ENCODE assay signal across 8 mouse cellular contexts in the genomic region with DNA sequence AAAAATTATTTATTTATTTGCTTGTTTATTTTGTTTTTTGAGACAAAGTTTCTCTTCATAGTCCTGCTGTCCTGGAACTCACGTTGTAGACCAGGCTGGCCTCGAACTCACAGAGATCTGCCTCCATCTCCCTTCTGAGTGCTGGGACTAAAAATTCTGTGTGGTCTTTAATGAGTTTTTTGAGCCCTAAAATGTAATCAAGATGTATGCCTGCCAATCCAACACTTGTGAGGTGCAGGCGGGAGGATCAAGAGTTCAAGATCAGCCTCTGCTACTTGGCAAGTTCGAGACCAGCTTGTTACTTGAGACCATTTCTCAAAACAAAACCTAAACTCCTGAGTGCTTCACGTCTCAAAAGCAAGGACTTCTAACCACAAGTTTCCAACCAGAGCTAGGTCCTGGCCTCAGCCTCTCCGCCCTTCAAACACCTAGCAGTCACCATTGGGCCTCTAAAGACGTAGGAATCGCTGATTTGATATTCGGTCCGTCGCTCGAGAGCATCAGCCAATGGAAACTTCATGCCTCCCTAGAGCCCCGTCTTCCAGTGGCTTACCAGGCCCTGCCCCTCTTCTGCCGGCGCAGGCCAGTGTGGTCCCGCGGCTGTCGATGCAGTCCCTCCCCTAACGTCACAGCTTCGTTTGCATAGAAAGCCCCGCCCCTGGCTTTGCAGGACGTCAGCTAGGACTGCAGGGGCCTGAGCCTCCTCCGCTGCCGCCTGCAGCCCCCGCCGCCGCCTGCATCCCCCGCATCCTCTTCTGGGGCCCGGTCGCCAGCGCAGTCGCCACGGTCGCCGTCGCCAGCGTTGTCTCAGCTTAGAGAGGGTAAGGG. TPM values are rescaled to one million over a fixed set of nuclear protein-coding genes. Genes with fewer than 3 reads are reported as not detected.
DNase-seq lines count a peak whose midpoint lies in the region; ATAC-seq and TF ChIP-seq lines count a peak whose summit lies in the region.

A gene (plus strand): TSS at position 637 of the 828 bp plus-strand sequence.

- H3K4me1 ChIP-seq in hindbrain, postnatal 0 days (ENCODE audit: insufficient read depth, low read length), result peaks cover 15% of the 10 kb centered on the region

- ATAC-seq in hindbrain, postnatal 0 days, result peak; percentile 96
- ATAC-seq in megakaryocyte, adult 5-6 weeks (ENCODE audit: poor library complexity, severe bottlenecking), result peak; percentile 94

- peak within 1 kb of the TSS; percentile 83 for H3K4me2 ChIP-seq in hindbrain, postnatal 0 days (ENCODE audit: low read depth, low read length)

- TF ChIP-seq CTCF in gastrocnemius, adult 2 months (IDR thresholded peaks at IDR 0.05), result no peak
- no peak for TF ChIP-seq CTCF in hindbrain, postnatal 0 days (IDR thresholded peaks at IDR 0.05; ENCODE audit: low read depth)
- TF ChIP-seq CTCF in left cerebral cortex, adult 2 months (IDR thresholded peaks at IDR 0.05), result no peak

- peak; percentile 98 for DNase-seq in WW6 (ENCODE audit: low read depth, low spot score)
- DNase-seq in cerebellum, postnatal 4 days (ENCODE audit: low spot score in 2 of 2), result peak; percentile 89 to 94
- DNase-seq in gastrocnemius, adult 2 months, result peak; percentile 98
- peak; percentile 99 for DNase-seq in hindbrain, postnatal 0 days (ENCODE audit: low spot score)
- DNase-seq in left cerebral cortex, adult 2 months (ENCODE audit: extremely low spot score in 1 of 2, low spot score in 2 of 2), result peak; percentile 93 to 95
- peak; percentile 97 to 98 for DNase-seq in right cerebral cortex, adult 2 months (ENCODE audit: low spot score in 2 of 2)
- peak; percentile 96 for DNase-seq in urinary bladder, postnatal 14 days (ENCODE audit: low spot score)

- peaks cover 20% of the 10 kb centered on the region for H3K36me3 ChIP-seq in hindbrain, postnatal 0 days (ENCODE audit: insufficient read depth, low read length)

- 9% methylated on average over 36 of the region's 37 CpGs for WGBS in hindbrain, postnatal 0 days

- peak within 1 kb of the TSS; percentile 96 for H3K27ac ChIP-seq in gastrocnemius, adult 2 months
- H3K27ac ChIP-seq in hindbrain, postnatal 0 days, result peak within 1 kb of the TSS; percentile 96
- peak within 1 kb of the TSS; percentile 100 for H3K27ac ChIP-seq in left cerebral cortex, adult 2 months

- H3K4me3 ChIP-seq in gastrocnemius, adult 2 months, result peak within 1 kb of the TSS; percentile 92
- H3K4me3 ChIP-seq in hindbrain, postnatal 0 days (ENCODE audit: low read length), result peak within 1 kb of the TSS; percentile 78
- H3K4me3 ChIP-seq in left cerebral cortex, adult 2 months, result peak within 1 kb of the TSS; percentile 93

- no peaks in the 10 kb centered on the region for H3K9me3 ChIP-seq in hindbrain, postnatal 0 days (ENCODE audit: low read length)

- intact Hi-C loops in gastrocnemius, adult 2 months (cut with DNase I), result no loop called here
- intact Hi-C loops in left cerebral cortex, adult 2 months (cut with DNase I), result loop anchor here (2.0 kb wide), 1 partner anchor 55 kb away; a partner anchor contains a TSS

- no peaks in the 10 kb centered on the region for H3K27me3 ChIP-seq in hindbrain, postnatal 0 days (ENCODE audit: insufficient read depth, low read length)

- peak within 1 kb of the TSS; percentile 89 for H3K9ac ChIP-seq in hindbrain, postnatal 0 days (replicated peaks; ENCODE audit: low read length)

RNA-seq across cellular contexts. Expression of the gene that starts here (rescaled TPM):
- total RNA-seq in gastrocnemius, adult 2 months (2021), result 10 to 100 TPM; 31.9 to 39.8 TPM
- 610 and 693 TPM in 2 replicates for total RNA-seq in hindbrain, postnatal 0 days (2014; rRNA removed)
- polyA plus RNA-seq in hindbrain, postnatal 0 days (2015; fragmentation: Nextera tagmentation; extraction: Ambion mirVana), result 693 and 724 TPM in 2 replicates
- 100 to 1,000 TPM; 808 to 835 TPM for total RNA-seq in left cerebral cortex, adult 2 months (2021)
- 3.3 and 5.8 TPM in 2 replicates for total RNA-seq in megakaryocyte, adult 5-6 weeks (2015)
- 2.1 and 5.1 TPM in 2 replicates for total RNA-seq in megakaryocyte, adult 5-6 weeks (2017)

Comparison
In these comparisons a context has a peak if more than half of its experiments do, and no peak if none do; other contexts are left out.
1. Peak in every context shown above with its lines: DNase-seq, ATAC-seq, H3K4me3 ChIP-seq and H3K27ac ChIP-seq.
2. RNA of the gene that starts here (total RNA-seq): 808 to 835 TPM in left cerebral cortex, adult 2 months and 610 to 693 TPM in hindbrain, postnatal 0 days; 31.9 to 39.8 TPM in gastrocnemius, adult 2 months and 2.1 to 5.8 TPM in megakaryocyte, adult 5-6 weeks; every median in the first group is over 10 times any median in the second.